Mouse (Mus musculus) right cerebral cortex, adult 2 months (tissue): Measurements from ENCODE around the gene Trpc1.

Source experiments
- DNase-seq, 2 experiments: peaks; one replicate each; pipeline ENCODE4 v3.0.0; 2021 to 2022; ENCODE audit warnings: low spot score in 2 of 2

The Trpc1 gene

DNA sequence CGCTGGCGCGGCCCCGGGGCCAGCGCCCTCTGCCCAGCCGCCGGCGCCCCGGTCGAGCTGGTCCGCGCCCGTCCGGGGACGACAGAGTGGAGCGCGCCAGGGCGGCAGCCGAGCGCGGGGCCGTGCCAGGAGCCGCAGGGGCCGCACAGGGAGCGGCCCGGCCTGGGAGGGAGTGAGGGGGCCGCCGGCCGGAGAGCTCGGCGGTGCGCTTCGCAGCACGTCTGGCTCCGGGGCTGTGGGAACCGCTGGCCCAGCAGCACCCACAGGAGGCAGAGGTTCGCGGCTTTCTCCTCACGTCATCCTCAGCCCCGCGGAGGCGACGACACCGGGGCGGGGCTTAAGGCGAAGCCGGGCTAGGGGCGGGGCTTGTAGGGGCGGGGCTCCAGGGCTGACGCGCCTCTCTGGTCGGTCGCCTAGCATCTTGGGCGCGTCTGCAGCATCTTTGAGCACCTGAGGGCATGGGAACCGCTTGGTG is at the start of gene Trpc1:
Gene Trpc1 (minus strand): TSS at position 339 of the 475 bp plus-strand sequence.
- DNase-seq, result peak; percentile 78 to 79

DNA sequence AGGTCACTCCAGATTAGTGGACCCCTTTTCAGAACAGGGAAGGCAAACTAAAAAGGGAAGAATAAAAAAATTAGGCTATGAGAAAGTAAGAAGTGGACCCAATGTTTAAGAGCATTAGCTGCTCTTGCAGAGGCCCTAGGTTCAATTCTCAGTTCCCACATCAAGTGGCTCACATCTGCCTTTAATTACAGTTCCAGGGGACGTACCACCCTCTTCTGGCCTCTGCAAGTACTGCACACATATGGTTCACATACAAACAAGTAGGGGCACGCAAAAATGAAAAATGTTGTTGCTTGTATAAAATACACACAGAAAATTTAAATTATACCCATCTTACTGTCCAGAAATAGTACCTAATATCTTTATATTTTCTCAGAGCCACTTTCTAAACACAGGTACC is 46.1 kb upstream of the Trpc1 start:
- no peak for DNase-seq

DNA sequence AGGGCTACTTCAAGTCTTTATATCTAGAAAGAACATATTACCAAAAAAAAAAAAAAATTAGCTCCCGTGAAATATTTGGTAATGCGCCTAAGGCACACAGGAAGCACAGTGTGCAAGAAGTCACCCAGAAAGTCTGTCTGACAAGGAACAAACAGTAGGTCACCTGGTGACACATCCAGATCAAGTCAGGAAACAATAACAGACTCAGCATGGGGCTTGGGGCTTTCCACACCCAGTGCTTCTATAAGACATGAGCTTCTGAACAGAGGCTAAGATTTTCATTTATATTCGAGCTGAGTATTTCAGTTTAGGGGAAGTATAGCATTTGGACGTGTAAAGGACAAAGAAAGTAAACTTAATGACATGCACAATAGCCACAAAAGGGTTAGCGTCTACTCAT is 45.7 kb upstream of the Trpc1 start:
- DNase-seq, result no peak

DNA sequence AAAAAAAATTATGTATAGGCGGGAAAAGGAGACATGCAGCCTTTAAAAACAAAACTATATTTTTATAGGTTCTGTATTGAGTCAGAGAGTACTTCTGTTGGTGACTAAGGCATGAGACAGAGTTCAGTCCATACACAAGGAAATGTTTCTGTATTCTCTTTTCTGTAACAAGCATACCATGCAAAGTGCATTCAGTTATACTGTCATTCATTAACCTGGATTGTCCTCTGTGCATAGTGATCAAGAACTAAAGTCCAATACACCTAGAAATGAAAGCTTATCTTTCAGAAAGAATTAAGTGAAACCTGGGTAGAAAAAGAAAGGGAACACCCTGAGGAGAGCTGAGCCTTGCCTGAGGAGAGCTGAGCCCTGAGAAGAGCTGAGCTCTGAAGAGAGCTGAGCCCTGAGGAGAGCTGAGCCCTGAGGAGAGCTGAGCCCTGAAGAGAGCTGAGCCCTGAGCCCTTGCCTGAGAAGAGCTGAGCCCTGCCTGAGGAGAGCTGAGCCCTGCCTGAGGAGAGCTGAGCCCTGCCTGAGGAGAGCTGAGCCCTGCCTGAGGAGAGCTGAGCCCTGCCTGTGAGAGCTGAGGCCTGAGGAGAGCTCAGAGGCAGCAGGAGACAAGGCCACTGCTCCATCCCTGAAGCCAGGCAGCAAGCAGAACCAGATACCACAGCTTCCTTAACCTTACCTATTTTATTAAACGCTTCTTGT is 45.1 kb upstream of the Trpc1 start:
- DNase-seq, result no peak

DNA sequence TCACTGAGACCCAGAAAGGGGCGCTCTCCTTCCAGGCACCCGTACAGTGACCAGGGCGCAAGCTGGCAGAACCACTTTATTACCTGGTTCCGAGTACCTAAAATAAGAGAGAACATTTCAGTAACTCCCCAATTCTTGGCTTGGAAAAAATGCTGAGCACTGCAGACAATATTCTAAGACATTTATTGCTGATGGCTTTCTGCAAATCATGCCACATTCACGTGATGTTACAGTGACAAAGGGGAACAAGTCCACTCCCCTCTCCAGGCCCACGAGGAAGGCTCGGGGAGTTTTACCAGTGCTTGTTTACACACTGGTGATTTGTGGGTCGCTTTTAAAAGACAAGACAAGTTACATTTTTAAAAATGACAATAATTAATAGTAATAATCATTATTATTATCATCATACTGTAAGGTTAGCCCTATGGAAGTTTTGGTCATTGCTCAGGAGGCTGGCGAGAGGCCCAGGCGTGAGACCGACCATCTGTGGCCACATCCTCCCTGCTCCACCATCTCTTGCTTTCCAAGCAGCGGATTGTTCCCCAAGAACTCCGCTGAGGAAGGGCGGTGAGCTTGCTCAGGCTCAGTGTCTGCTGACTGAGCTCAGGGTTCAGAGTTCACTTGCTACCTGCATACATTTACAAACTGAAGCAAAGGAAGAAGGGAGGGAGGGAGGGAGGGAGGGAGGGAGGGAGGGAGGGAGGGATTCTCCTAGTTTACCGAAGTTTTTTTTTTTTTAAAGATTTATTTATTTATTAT is 44.0 kb upstream of the Trpc1 start:
- DNase-seq, result no peak

DNA sequence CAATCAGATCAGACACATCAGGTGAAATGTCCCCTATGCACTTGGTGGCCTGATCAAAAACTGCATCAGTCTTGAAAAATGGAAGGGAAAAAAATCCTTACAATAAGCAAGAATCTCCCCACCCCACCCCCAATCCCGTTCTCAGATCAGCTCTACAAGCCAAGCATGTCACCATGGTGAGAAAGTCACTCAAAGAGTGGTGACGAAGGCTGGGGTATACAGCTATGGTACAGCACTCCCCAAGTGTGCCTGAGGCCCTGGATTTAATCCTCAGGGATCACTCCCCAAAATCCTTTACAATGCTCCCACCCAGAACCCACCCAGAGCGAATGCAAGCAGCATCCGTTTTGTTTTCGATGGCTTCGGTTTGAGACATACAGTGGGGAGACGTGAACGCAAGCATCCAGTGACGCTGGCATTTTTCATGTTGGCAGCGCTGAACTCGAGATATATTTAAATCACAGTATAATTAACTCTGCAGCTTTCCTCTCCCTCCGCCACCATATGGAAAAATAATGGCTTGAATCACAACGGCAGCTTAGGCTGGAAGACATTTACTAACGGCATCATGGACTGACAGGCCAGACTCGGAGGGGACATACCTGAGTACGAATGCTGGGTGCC is 34.8 kb upstream of the Trpc1 start:
- DNase-seq, result peak; percentile 48

DNA sequence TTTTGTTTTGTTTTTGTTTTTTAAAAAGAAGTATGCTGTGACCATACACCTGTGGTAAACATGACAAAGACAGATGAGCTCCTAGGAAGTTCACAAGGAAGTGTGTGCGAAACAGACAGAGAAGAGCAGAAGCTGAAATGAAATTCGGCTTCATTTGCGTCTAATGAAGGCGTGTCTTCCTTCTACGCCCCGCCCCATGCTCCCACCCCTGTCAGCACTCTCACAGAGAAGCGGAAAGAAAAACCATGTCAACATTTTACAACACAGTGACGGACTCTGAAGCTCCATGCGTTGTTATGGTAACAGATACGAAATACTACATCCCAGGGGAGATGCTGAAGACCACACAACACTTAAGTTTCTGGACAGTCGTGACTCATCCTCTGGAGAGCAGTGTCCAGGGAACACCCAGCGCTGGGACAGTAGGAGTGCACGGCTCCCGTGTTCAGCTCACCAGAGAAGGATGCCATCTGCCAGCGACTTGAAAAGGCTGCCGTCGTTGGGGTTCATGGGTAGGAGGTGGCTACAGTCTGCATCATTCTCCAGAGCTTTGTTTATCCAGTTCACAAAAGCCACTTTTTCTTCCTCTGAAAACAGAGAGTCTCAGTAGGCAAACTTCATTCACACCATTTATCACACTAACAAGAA is 33.6 kb upstream of the Trpc1 start:
- peak; percentile 37 to 44 for DNase-seq

DNA sequence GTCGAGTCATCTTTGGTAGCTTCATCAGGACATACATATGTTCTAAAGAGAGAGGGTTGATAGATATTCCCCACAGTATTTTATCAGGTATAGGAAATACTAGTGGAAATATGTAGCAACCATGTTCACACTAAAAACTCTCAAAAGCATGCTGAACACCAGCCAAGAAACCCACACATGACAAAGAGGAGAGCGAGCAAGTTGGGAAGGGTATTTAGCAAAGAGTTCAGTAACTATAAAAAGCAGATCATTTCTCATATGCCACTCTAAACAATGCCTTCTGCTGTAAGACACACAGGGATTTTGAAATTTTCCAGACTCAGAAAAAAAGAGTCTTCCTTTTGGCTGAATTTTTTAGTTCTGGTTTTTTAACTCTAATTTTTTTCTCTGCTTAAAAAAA is 21.5 kb upstream of the Trpc1 start:
- peak in 1 of 2 experiments; percentile 25 for DNase-seq

DNA sequence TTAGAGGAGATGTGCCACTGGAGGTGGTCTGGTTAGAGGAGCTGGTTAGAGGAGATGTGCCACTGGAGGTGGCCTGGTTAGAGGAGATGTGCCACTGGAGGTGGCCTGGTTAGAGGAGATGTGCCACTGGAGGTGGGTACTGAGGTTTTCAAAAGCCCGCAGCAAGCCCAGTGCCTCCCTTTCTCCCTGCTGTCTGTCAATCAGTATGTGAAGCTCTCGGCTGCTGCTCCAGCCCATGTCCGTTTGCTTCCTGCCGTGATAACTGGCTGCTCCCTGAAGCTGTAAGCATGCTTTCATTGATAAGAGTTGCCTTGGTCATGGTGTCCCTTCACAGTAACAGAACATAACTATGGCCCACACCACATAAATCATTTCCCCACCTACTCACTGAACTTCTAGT is 13.0 kb upstream of the Trpc1 start:
- no peak for DNase-seq

DNA sequence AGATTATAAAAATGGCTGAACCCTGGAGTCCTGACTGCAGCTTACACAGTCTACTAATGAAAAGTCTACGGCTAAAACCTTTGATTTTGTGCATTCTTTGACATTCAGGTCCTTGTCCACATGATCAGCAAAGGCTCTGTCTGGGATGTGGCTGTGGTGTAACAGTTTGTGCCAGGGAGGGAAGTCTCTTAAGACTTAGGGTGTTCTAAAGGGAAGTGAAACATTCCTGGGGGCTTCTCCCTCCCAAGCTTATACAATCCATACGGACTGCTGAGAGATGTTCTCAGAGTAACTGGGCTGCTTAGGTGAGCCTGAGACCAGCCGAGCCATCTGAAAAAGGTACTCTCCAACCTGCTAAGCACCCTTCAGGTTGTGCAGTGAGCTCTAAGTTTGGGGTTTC is 12.1 kb upstream of the Trpc1 start:
- no peak for DNase-seq

DNA sequence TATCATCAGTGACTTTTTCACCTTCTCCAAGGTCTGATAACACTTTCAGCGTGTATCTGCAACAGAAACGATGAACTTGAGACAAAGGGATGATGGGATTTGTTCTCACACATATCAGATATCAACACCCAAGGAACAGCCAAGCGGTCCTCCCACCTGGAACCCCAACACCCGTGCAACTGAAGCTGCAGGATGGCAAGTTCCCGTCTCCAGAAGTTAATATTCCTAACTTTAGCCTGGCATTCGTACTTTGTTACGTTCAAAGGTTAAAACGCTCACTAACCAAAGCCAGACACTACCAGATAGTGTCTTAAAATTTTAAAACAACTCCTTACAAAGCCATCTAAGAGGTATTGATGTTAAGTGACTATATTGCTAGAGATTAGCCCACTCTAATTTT is 11.2 kb upstream of the Trpc1 start:
- no peak for DNase-seq

DNA sequence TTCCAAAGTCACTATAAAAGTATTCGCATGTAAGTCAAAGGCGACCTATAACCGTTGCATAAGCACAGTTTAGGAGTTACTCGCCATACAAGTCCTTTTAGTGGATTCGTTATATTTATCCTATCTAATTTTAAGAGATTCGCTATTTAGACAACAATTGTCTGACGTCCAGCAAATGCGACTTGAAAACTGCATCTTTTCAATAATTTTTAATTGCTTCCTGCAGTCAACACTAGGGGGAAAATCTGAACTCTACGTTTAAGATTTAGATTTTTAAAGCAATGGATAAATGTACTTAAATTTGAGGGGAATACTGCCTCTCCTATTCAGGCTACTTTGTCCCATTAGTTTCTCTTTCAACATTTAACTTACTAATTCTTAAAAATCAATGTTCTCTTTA is 571 bp upstream of the Trpc1 start:
- DNase-seq, result no peak

DNA sequence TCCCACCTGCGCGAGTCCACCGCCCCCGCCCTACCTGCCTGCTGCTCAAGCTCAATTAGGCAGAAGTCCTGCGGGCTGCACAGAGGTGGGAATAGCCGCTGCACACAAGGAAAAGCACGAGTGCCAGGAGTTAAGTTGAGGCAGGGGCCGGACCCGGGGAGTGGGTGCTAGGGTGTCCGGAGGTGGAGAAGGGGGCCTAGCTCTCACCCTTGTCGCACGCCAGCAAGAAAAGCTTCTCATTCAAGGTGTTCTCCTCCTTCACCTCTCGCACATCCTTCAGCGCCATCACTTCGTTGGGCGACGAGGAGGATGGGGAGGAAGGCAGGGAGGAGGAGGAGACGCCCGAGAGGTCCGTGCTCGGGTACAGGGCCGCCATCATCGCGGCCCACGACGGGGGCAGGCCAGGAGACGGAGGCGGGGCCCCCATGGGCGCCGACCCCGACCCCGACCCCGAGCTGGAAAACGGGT is 680 bp downstream of the Trpc1 start:
- DNase-seq, result peak; percentile 33 to 42

DNA sequence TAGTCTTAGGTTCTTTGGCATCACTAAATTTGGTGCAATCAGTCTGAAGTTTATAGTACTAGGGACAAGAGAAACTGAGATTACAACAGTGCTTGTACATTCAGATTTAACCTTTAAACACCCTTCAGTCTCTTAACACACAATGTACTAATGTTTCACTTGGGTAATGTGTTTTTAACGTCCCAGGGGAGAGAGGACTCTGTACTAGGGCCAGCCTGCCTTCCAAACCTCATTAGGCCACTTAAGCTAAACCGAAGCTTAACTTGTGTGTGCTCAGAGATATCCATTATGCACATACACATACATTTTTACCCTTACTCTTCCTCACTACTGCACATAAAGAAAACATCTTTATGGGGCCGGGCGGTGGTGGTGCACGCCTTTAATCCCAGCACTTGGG is 2.9 kb downstream of the Trpc1 start:
- DNase-seq, result no peak

DNA sequence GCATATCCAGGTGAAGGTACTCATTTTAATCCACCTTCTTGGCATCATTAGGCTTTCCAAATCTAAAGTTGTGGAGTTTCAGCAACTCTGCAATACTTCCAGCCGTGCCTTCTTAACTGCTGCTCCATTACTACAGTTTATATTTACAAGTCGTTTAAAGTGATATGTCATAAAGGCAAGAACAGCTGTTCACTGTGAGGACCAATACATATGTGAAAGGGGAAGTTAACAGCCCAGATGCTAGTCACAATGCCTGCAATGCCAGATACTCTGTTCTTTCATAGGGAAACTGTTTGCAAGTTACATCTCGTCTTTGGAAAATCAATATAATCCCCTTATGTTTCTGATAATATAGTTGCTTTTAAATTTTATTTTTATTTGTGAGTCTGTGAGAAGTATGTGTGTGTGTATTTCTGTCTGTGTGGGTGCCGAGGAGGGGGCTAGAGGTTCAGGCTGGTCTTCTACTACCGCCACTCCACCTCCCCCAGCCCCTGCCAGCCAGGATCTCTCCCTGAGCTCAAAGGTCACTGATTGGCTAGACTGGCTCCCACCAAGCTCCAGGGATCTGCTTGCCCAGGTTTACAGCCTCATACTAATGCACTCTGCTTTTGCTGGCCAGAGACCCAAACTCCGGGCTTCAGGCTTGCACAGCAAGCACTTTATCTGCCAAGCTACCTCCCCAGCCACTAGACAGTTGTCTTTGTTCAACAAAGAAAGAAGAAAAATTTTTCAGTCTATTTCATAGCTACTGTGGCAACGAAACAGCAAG is 5.1 kb downstream of the Trpc1 start:
- DNase-seq, result no peak

DNA sequence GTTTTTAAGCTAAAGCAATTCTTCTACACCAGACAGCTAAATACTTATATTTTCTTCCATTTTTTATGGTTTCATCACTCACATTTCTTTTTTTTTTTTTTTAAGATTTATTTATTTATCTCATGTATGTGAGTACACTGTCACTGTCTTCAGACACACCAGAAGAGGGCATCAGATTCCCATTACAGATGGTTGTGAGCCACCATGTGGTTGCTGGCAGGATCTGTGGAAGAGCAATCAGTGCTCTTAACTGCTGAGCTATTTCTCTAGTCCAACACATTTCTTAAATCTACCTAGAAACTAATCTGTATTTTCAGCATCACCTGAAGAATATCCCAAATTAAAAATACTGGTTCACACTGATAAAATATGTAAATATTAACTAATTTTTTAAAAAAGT is 13.9 kb downstream of the Trpc1 start:
- DNase-seq, result no peak

DNA sequence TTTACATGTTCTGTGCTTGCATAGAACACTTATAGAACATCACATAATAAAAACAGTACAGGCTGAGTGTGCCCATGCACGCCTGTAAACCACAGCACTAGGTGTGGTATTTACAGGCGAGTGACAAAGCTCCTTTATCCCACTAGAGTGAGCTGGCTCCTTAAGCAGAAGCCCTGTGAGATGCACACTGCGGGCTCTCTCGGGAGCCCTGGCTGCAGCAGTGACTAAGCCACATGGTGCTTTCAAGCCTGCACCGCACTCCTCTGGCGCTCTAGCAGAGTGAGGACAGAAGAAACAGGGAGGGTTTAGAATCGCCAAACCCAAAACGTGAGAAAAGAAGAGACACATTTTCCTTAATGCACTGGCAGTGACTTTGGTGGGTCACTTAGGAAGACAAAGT is 37.6 kb downstream of the Trpc1 start:
- peak in 1 of 2 experiments; percentile 15 for DNase-seq

DNA sequence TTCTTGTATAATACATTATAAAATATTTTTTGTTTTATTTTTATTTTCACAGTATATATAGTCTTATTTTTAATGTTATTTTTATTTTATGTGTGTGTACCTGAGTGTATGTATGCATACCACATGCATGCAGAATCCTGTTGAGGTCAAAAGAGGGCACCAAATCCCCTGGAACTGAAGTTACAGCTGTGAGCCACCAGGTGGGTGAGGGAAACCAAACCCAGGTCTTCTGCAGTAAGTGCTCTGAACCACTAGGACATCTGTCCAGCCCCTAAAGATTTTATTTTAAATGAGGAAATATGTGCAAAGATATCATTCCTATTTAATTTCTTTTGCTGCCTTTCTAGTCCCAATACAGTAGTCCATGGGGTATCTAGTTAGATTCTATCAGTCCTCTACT is 41.2 kb downstream of the Trpc1 start:
- no peak for DNase-seq

DNA sequence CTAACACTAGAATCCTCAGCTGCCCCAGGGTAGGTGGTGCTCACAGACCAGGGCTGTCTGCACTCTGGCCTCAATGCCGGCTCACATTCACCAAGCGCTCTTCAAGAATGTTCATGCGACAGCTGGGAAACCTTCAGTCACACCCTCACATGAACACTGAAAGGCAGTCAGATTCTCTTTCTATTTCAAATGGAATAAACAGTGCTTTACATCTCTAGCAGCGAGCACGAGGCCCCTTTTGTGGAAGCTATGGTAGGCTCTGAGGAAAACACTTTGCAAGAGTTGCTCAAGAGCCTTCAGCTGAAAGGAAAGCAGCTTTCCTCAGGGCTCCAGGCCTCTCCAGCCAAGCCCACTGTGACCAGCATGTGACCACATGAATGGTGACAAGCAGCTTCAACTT is 44.8 kb downstream of the Trpc1 start:
- no peak for DNase-seq

DNA sequence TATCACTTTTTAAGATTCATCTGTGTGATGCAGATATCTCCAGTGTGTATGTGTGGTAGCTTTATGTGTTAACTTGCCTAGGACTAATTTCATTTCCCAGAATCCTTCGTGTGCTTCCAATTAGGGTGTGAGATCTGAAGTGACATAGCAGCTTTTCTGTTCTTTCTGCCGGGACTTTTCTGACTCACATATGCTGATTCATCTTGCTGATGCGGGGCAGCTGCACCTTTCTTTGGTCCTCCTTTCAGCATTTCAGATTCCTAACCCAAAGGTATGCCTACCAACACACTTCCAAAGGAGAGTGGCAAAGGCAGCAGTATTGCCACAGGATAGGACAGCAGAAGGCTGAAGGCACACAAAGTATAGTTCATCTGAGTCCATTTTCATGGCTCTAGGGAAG is 46.1 kb downstream of the Trpc1 start:
- peak; percentile 28 to 35 for DNase-seq

DNA sequence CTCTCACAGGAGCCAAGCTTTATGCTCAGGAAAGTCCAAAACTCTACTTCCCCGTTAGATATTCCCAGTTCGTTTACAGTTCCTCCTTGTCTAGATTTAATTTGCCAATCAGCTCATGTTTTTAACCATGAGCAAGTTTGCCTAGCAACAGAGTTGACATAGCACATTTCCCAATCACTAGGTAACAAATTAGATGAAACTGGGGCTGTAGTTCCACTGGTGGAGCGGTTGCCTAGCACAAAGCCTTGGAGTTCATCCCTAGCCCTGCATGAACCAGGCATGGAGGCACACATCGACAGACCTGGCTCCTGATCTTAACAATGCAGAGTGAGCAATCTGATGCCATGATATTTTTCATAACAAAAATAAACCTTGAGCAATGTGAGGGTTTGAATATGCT is 50.9 kb downstream of the Trpc1 start:
- no peak for DNase-seq
